Mouse (Mus musculus) intestine, embryonic 15.5 days (tissue): ENCODE data around the gene Tsc1. TPM values are rescaled to one million over a fixed set of nuclear protein-coding genes. Genes with fewer than 3 reads are reported as not detected.
A peak's percentile ranks its signal among the peaks of the same experiment; 100 is the strongest.

ENCODE experiments used
- ATAC-seq: fragments of 200-750 bp; cut with Nextera tagmentation; 2 replicates; pipeline ENCODE4 v1.8.0; 2017; ENCODE audit warnings: moderate TSS enrichment, moderate library complexity
- H3K27ac ChIP-seq: fragments of 300-500 bp; sonication (generic); 2 replicates; pipeline ENCODE4 v1.5.1; 2015; ENCODE audit warnings: mild to moderate bottlenecking, inconsistent platforms
- H3K27me3 ChIP-seq: fragments of 300-500 bp; sonication (generic); replicated peaks from 2 replicates; pipeline ENCODE4 v1.6.1; 2015; ENCODE audit warnings: inconsistent platforms
- H3K36me3 ChIP-seq: fragments of 300-500 bp; sonication (generic); 2 replicates; pipeline ENCODE4 v1.6.1; 2015; ENCODE audit warnings: inconsistent platforms
- H3K4me1 ChIP-seq: fragments of 300-500 bp; sonication (generic); replicated peaks from 2 replicates; pipeline ENCODE4 v1.6.1; 2015; ENCODE audit warnings: inconsistent platforms
- H3K4me2 ChIP-seq: fragments of 300-500 bp; sonication (generic); replicated peaks from 2 replicates; pipeline ENCODE4 v1.6.1; 2015; ENCODE audit warnings: mild to moderate bottlenecking, inconsistent platforms
- H3K4me3 ChIP-seq: fragments of 300-500 bp; sonication (generic); replicated peaks from 2 replicates; pipeline ENCODE4 v1.5.1; 2015; ENCODE audit warnings: inconsistent platforms
- H3K9ac ChIP-seq: fragments of 300-500 bp; sonication (generic); 2 replicates; pipeline ENCODE4 v1.6.1; 2015; ENCODE audit warnings: inconsistent platforms
- H3K9me3 ChIP-seq: fragments of 300-500 bp; sonication (generic); 2 replicates; pipeline ENCODE4 v1.6.1; 2016; ENCODE audit warnings: inconsistent platforms
- WGBS: fragments of 180-500 bp; shearing (Covaris S2); methylation state at CpG from one replicate; pipeline ENCODE4 v1.1.7; 2015; 5-methylcytosine and 5-hydroxymethylcytosine counted together
- polyA plus RNA-seq: library from polyadenylated mRNA; unstranded; fragments of >200 nt; fragmentation: Nextera tagmentation; extraction: Ambion mirVana; gene quantifications from 2 replicates; pipeline ENCODE4 v1.2.1, GENCODE M21; 2015

Gene Tsc1
- 16.2 and 16.6 TPM in 2 replicates for polyA plus RNA-seq

DNA sequence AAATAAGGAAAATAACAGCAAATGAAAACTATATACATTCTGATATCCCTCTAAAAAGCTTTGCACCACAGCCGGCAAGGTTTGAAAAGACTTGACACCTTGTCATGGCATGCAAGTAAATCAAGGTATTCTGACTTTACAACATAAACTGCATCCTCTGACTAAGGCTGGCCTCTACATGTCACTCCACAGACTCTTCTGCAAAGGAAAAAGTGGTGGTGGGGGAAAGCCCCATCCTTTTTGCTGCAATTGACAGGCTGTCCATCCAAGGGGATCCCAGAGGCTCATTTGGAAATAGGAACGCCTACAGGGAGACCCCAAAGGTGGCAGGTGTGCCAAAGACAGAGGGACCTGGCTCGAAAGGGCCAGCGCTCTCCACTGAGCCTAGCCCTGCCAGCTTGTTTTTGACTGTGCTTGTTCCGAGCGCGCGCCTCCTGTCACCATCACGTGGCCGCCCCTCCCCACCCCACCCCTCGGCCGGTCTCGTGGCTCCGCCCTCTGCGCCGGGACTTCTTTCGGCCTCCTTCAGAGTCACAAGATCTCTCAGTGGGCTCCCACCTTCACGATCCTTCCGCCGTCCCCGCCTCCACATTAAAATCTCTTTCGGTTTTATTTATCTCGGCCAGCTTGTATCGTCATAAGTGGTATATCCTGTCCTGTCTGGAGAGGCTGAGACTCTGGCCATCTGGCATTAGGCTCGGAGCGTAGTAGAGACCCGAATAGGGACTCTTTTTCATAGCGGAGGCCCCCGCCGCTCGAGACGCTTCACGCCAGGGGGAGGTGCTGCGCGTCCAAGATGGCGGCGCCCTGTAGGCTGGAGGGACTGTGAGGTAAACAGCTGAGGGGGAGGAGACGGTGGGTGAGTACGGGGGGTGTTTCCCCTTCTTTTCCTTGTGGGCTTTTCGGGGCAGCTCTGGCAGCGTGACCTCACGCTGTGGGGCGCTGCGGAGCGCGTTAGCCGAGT lies at the start of gene Tsc1:
Gene Tsc1, plus strand, starts transcription at position 768 of the 964 bp plus-strand sequence.
- peak within 1 kb of the TSS; percentile 77 for H3K4me2 ChIP-seq
- peak within 1 kb of the TSS; percentile 89 for H3K9ac ChIP-seq
- peak within 1 kb of the TSS; percentile 82 for H3K27ac ChIP-seq
- peak within 1 kb of the TSS; percentile 89 for H3K4me3 ChIP-seq
- H3K9me3 ChIP-seq = no peaks in the 10 kb centered on the region
- ATAC-seq = peak; percentile 96
- H3K4me1 ChIP-seq = peaks cover 11% of the 10 kb centered on the region; the same call in 1 of the 2 replicates
- H3K27me3 ChIP-seq = no peaks in the 10 kb centered on the region
- H3K36me3 ChIP-seq = no peaks in the 10 kb centered on the region
- WGBS = 2% methylated on average over 47 of the region's 47 CpGs

DNA sequence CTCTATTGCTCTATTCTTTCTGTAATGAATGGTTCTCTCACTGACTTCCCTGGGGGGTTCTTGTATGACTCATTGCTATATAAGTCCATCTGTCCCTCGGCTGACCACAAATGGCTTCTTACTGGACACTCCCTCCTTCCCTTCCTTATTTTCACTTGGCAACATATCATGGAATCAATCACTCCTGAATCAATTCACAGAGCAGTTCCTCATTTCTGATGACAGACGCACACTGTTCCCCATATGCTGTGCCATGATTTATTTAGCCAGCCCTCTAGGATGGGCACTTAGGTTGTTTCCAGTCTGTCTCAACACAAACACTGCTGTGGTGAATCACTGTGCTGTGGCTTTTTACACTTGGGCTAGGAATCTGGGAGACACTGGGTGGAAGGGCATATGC lies 49.5 kb upstream of the Tsc1 start:
- Histone ChIP-seq H3K4me3 (no peak overlapping the region), H3K9ac (no peak overlapping the region), H3K4me2 (no peak overlapping the region), H3K36me3 (no peaks in the 10 kb centered on the region), H3K4me1 (no peaks in the 10 kb centered on the region), H3K27ac (no peak overlapping the region), H3K27me3 (no peaks in the 10 kb centered on the region; the same call in 1 of the 2 replicates), H3K9me3 (no peaks in the 10 kb centered on the region)
- 73% methylated on average over 2 of the region's 2 CpGs for WGBS
- no peak for ATAC-seq

DNA sequence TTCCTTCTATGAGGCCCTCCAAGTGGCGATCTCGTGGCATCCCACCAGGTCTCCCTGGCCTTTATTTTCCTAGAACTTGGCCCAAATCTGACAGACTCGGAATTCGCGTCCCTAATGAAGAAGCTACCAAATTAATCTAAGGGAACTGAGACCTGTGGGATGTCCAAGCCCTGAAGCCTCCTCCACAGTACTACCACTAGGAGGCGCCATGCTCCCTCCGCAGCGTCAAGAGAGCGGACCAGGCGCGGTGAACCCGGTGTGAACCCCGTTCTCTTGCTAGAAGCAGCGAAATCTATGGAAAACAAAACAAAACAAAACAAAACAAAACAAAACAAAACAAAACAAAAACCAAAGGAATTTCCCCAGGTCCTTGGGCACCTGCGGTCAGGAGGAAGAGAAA lies 48.2 kb upstream of the Tsc1 start:
- Histone ChIP-seq H3K4me1 (no peaks in the 10 kb centered on the region), H3K36me3 (no peaks in the 10 kb centered on the region), H3K4me3 (no peak overlapping the region), H3K9ac (no peak overlapping the region), H3K4me2 (peak overlapping the region; percentile 39), H3K27ac (no peak overlapping the region), H3K27me3 (no peaks in the 10 kb centered on the region; the same call in 1 of the 2 replicates), H3K9me3 (no peaks in the 10 kb centered on the region)
- WGBS = 9% methylated on average over 15 of the region's 15 CpGs
- 0 out of 2 replicates have a peak, but pooled peaks have one; percentile 61 for ATAC-seq

DNA sequence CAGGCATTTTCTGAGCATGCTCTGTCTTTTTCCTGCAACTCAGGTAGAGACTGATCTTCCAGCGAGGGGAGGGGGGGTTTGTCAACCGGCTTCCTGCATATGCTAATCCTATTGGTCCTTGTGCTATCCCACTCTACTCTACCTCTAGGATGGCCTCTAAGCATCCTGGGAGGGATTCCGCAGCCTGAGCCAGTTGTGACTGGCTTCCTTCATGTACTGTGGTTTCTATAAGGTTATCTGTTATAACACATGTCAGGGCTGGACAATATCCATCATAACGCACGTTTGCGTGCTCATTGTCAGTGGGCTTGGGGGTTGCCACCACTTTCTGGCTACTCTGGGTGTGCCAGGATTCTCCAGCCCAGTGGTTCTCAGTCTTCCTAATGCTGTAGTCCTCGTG lies 45.0 kb upstream of the Tsc1 start:
- Histone ChIP-seq H3K27me3 (no peaks in the 10 kb centered on the region; the same call in 1 of the 2 replicates), H3K27ac (no peak overlapping the region), H3K9me3 (no peaks in the 10 kb centered on the region), H3K4me1 (no peaks in the 10 kb centered on the region), H3K4me3 (no peak overlapping the region), H3K4me2 (no peak overlapping the region), H3K36me3 (no peaks in the 10 kb centered on the region), H3K9ac (no peak overlapping the region)
- 73% methylated on average over 7 of the region's 7 CpGs for WGBS
- ATAC-seq = no peak

DNA sequence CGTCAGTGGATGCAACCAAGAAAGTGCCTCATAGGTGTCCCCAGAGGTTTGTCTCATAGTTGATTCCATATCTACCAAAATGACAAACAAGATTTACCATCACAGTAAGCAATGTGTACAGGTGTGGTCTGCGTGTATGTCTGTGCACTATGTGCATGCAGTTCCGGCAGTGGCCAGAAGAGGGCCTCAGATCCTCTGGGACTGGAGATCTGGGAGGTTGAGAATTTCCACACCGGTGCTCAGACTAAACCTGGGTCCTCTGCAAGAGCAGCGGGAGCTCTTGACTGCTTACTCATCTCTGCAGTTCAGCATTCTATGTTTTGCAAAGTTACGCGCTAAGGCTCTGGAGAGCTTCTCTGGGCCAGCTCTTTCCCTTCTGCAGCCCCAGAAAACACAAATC lies 44.0 kb upstream of the Tsc1 start:
- 86% methylated on average over 7 of the region's 7 CpGs for WGBS
- no peaks in the 10 kb centered on the region for H3K36me3 ChIP-seq
- H3K9ac ChIP-seq = no peak overlapping the region

DNA sequence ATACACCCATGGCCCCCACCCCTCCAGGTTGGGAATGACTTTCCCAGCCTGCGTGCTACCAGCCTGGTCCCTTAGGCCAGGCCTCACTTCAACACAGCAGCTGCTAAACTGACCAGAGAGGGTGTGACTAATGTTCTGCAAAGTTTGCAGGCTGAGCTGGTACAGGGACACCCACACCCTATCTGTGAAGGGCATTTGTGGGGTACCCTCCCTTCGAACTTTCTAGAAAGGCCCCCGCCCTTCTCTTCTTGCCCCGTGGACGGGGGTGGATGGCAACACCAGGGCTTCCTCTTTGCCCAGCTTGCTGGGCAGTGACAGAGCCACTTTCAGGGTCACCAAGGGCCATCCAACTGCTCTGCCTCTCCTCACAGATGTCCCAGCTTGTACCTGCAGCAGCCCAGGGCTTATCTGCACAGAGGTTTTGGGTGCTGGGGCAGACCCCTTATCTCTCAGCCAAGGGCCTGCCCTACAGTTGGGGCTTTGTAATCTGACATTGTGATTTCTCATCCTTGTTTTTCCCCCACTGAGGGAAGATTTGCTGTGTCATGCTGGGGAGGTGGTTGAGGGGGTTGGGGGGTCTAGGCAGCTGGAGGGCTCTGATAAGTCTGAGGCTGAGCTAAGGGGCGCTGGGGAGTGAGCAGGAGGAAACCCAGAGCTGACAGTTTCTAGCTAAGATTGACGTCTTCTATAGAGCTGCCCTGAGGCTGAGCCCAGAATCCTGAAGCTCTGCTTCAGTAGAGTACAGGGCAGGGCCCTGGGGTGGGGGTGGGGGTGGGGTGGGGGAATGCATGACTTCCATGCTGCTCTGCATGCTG lies 43.1 kb upstream of the Tsc1 start:
- H3K4me2 ChIP-seq = no peak overlapping the region
- H3K4me3 ChIP-seq = no peak overlapping the region
- no peaks in the 10 kb centered on the region; the same call in 1 of the 2 replicates for H3K27me3 ChIP-seq
- H3K36me3 ChIP-seq = no peaks in the 10 kb centered on the region
- no peaks in the 10 kb centered on the region for H3K4me1 ChIP-seq
- H3K9ac ChIP-seq = no peak overlapping the region
- no peaks in the 10 kb centered on the region for H3K9me3 ChIP-seq
- H3K27ac ChIP-seq = no peak overlapping the region
- ATAC-seq = peak; percentile 56
- WGBS = 73% methylated on average over 7 of the region's 7 CpGs

More for the DNA sequence above, 44.0 kb upstream of the Tsc1 start:
- Histone ChIP-seq H3K4me2 (no peak overlapping the region), H3K9me3 (no peaks in the 10 kb centered on the region), H3K4me1 (no peaks in the 10 kb centered on the region), H3K4me3 (no peak overlapping the region), H3K27me3 (no peaks in the 10 kb centered on the region; the same call in 1 of the 2 replicates), H3K27ac (no peak overlapping the region)
- no peak for ATAC-seq

DNA sequence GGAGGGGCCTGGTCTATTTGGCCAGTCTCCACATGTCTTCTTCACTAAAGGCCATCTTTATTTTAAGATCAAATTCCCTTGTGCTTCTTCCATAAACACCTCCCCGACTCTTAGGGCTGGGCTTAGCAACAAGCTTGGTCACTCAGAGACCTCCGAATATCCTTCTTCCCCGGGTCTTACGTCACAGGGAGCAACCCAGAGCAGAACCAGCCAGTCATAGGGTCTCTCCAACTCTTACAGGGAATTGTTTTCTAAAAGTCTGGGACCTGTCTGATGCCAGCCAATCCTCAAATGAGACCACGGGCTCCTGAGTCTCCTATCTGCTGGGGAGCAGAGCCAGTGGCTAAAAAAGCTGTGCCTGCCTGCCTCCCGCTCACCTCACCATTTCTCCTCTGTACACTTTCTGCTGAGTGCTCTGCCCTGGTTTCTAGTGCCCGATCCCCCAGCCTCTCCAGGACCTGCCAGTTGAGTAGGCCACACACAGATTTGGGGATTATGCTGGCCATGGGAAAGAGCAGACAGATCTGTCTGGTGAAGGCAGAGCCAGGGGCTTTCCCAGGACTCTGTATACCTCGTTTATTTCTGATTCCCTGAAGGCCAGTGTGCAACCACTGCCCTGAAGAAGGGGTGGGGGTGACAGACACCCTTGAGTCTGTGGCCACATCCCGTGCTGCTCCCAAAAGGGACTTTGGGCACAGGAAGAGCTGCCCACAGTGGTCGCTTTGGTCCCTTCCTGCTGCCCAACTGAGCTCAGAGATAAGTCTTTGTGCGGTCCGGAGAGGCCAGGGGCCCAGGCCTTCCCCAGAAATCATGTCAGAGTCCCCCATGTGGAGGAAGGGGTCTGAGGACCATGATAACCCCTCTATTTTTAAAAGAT lies 42.1 kb upstream of the Tsc1 start:
- ATAC-seq = no peak
- 57% methylated on average over 12 of the region's 12 CpGs for WGBS
- H3K27ac ChIP-seq = no peak overlapping the region
- no peaks in the 10 kb centered on the region for H3K9me3 ChIP-seq
- H3K4me2 ChIP-seq = no peak overlapping the region
- H3K9ac ChIP-seq = no peak overlapping the region
- no peak overlapping the region for H3K4me3 ChIP-seq
- no peaks in the 10 kb centered on the region for H3K36me3 ChIP-seq
- no peaks in the 10 kb centered on the region for H3K4me1 ChIP-seq
- no peaks in the 10 kb centered on the region for H3K27me3 ChIP-seq

DNA sequence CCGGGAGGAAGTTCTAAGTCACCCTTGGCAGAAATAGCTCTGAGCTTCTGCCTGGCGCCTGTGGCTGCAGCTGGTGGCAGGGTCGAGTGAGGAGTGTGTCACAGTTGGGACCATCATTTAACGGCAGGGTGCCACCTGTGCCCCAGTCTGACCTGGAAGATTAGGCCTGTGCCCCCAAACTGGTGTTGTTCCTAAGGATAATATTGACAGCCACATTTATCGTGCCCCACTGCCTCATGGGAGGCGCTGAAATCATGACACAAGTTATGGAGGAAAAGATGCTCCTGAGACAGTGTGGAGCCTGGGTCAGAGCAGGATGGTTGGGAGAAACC lies 41.5 kb upstream of the Tsc1 start:
- no peak for ATAC-seq
- Histone ChIP-seq H3K4me1 (no peaks in the 10 kb centered on the region), H3K27me3 (no peaks in the 10 kb centered on the region), H3K27ac (no peak overlapping the region), H3K4me3 (no peak overlapping the region), H3K36me3 (no peaks in the 10 kb centered on the region), H3K9me3 (no peaks in the 10 kb centered on the region), H3K4me2 (no peak overlapping the region), H3K9ac (no peak overlapping the region)
- WGBS = 73% methylated on average over 6 of the region's 6 CpGs

DNA sequence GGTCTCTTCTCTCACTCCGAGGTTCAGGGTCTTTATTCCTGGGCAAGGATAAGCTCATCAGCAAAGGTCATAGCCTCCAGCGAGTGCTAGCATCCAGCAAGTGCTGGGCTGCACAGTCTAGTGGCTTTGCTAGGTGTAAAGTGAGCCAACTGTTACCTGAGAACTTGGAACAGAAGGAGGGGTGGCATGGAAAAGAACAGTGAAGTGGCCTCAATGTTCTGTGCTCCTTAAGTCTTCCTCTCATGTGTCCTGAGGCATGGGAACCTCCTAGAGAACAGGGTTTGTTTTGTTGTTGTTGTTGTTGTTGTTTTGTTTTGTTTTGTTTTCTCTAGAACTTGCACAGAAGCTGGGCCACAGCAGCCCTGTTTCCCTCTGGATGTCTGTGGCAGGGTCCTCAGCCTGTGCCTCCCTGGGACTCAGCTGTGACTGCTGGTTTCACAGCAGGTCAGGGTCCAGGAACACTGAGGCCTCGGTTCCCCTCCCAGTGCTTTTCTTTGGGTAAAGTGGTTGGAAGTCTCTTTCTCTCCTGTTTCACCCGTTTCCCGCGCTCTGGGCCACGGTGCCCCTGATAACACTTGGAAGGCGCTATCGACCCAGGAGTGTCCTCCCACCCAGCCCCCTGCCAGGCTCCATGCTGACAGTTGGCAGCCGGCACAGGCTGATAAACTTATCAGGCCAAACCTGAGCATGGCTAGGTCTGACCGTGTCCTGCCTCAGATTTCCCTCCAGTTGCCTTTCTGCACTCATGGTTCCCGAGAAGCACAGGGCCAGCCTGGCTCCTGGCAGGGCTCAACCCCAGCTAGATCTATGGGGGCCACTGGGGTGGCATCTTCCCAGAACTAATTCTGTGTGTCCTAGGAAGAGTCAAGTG lies 39.1 kb upstream of the Tsc1 start:
- Histone ChIP-seq H3K36me3 (no peaks in the 10 kb centered on the region), H3K9me3 (no peaks in the 10 kb centered on the region), H3K27ac (no peak overlapping the region), H3K4me2 (no peak overlapping the region), H3K4me1 (no peaks in the 10 kb centered on the region), H3K9ac (no peak overlapping the region), H3K4me3 (no peak overlapping the region), H3K27me3 (no peaks in the 10 kb centered on the region)
- WGBS = 56% methylated on average over 12 of the region's 12 CpGs
- peak; percentile 78 for ATAC-seq

DNA sequence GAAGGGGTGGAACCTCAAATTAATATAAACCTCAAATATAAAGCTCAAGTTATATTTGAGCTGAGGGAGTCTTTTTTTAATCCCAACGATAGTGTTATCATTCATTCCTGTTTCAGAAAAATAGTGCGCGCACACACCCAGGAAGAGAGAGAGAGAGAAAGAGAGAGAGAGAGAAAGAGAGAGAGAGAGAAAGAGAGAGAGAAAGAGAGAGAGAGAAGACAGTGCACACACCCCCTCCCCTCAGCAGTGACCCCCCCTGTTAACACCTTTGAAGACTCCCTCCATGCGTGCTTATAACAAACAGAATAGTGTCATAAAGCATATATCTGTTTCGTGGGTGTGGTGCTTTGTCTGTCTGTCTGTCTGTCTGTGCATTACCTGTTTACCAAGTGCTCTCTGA lies 37.5 kb upstream of the Tsc1 start:
- H3K4me2 ChIP-seq = no peak overlapping the region
- no peaks in the 10 kb centered on the region for H3K9me3 ChIP-seq
- no peak overlapping the region for H3K4me3 ChIP-seq
- H3K27me3 ChIP-seq = no peaks in the 10 kb centered on the region
- peaks cover 4% of the 10 kb centered on the region; the same call in 1 of the 2 replicates for H3K4me1 ChIP-seq
- WGBS = 84% methylated on average over 5 of the region's 5 CpGs
- no peaks in the 10 kb centered on the region for H3K36me3 ChIP-seq
- no peak overlapping the region for H3K27ac ChIP-seq
- no peak overlapping the region for H3K9ac ChIP-seq
- ATAC-seq = no peak
